Mouse (Mus musculus): Measurements from ENCODE around the gene Xpot. TPM values are rescaled to one million over a fixed set of nuclear protein-coding genes. Genes with fewer than 3 reads are reported as not detected.
A peak's percentile ranks its signal among the peaks of the same experiment; 100 is the strongest.

Gene Xpot
- total and polyA plus RNA-seq, 3 experiments, result 62.1 to 92.4 (median 72.7) TPM

DNA sequence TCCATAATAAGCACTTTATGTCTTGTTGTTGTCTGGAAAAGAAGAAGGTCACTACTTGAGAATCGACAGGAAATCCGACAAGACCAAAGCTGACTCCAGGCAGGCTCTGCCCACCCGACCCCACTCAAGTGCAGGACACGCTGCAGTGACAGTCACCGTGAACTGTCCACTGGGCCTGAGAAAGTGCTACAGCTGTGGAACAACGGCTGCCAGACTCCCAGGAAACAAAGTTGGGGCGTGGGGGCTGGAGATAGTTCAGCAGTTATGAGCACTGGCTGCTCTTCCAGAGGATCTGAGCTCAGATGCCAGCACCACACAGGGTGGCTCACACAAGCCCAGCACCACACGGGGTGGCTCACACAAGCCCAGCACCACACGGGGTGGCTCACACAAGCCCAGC, 49.8 kb downstream of the Xpot start:
- DNase-seq, result no peak

DNA sequence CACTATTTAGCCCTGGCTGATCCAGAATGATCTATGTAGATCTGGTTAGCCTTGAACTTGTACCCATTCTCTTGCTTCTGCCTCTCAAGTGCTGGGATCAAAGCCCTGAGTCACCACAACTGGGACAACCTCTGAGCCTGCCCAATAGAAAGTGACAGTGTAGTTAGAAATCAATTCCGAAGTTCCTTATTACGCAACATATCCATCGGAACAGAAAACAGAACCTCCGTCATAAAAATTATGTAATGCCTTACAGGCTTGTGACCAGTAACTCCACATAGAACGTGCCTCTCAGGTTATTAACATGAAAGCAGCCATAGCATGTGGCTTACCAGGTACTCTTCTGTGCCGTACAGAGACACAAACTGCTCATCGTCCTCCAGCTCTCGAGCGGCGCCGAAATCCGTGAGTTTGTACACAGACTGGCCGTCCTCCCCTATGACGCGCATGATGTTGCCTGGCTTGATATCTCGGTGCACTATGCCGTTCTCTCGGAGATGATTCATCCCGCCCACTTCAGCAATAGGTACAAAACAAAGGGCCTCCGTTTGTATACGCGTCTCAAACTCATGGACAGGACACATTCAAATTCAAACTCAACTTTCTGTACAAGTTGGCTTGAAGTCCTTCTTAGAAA, 54.5 kb downstream of the Xpot start:
- DNase-seq, result peak; percentile 28

GRCm38 (mm10) chr10:121571031-121571430, 55.1 kb downstream of the Xpot start:
- no peak for DNase-seq

DNA sequence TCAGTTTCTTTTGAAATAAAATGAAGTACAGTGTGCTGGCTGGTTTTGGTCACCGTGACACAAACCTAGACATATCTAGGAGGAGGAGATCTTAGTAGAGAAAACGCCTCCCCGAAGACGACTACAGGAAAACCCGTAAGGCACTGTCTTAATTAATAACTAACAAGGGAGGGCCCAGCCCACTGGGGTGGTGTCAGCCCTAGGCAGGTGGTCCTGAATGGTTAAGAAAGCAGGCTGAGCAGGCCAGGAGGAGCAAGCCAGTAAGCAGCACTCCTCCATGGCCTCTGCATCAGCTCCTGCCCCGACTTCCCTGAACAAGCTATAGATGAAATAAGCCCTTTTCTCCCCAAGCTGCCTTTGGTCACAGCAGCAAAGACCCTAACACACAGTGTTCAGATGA, 56.3 kb downstream of the Xpot start:
- no peak for DNase-seq

DNA sequence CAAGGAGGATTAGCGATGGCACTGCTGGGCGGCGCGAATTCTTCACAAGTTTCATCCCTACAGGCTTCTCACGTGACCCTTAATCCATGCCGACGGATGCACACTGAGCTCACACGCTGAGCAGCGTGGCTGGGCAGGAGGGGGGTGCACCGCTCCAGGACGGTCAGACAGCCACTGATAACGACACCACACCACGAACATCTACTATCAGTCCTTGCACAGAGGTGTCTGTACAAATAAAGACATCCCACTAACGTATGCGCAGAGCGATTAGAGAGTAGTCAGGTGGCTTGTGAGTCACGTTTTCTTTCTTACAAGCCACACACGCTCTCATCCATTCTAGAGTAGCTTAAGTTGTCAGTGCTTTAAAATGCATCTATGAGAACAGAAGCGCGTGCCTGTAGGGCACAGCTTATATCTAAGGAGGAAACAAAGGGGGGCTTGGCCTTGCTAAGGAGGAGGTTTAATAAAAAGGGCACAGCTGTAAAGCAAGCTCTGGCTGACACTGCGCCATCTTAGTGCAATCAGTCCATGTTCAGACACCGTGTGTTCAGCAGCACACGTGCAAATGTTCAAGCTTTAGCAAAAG, 57.0 kb downstream of the Xpot start:
- no peak for DNase-seq

- DNase-seq, result no peak
Observed at GRCm38 (mm10) chr10:121568534-121568933, 57.6 kb downstream of the Xpot start.

DNA sequence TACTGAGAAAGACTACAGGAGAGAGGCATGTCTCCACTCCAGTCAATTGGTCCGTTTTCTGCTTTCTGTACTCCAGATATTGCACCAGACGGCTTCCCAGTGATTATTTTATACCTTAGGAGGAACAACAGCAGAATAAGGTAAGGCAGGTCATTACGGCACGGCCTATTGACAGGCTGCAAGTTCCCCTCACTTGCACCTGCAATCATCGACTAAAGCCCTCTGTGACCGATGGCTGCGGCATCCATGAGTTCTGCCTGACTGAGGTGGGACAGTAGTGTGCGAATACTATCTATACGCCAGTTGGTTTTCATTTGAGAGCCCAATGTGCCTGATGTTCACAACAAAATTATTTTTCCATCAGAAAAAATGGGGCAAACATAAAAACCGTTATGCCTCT, 58.1 kb downstream of the Xpot start:
- no peak for DNase-seq

DNA sequence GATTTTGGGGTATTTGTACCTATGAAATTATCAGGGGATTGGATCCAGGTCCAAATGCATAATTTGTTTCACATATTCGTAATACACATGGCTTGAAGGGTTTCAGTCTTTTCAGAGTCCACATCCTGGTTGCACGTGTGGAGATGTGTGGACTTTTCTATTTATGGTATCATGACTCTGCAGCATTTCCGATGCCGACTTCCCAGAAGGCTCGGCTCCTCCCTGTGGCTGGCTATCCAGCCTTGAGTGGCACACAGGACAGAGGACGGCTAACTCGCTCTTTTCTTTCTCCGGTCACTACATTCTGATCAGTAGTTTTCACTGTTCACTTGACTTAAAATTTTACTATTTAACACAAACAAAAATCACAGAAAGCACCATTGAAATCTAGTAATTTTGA, 61.7 kb downstream of the Xpot start:
- no peak for DNase-seq

DNA sequence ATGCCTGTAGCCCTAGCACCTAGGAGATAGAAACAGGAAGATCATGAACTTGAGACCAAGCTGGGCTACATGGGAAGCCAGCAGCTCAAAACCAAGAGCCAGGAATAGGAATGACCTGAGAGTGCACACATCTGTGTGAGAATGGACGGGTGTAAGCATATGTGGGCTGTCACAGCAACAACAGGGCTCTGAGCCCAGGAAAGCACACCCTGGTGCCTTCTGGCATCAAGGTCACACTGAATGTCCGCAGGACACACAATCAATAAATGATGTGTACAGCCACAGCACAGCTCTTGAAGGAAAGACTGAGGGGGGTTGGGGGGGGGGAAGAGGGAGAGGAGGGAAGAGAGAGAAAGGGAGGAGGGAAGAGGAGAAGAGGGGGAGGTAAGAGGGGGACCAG, 67.9 kb downstream of the Xpot start:
- no peak for DNase-seq

GRCm38 (mm10) chr10:121556263-121556662, 69.9 kb downstream of the Xpot start:
- no peak for DNase-seq

GRCm38 (mm10) chr10:121550334-121550733, 75.8 kb downstream of the Xpot start:
- no peak for DNase-seq

DNA sequence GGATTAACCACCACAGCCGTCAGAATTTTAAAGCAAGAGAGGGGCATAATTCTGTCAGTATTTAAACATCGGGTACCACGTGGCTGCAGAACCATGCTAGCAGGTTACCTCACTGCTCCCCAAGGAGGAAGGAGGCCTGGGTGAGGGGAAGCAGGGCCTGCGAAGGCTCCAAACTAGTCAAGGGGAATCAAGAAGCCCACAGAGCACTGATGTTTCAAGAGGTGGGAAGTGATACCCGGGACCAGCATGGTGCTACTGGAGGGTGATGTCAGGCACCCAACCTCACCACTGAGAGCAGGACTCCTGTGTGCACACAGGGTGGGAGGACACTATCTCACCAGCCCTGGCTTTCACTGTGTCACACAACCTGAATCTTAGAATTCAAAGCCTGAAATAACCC, 76.5 kb downstream of the Xpot start:
- no peak for DNase-seq

DNA sequence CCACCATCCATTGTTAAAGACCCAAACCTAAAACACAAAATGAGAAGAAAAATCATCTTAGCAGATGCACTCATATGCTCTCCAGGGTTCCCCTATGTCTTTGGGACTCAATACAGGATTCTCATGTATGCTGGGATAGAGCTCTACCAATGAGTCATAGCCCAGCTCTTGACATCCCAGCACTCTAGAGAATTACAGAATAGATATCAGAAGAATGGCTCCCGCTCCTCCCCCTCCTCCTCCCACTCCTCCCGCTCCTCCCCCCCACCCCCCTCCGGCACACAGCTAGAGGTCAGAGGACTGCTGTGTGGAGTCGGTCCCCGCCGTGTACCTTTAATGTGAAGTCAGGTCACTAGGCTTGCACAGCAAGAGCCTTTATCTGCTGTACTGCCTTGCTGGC, 79.0 kb downstream of the Xpot start:
- DNase-seq, result no peak

- DNase-seq, result no peak
Observed at GRCm38 (mm10) chr10:121543577-121543976, 82.6 kb downstream of the Xpot start.

DNA sequence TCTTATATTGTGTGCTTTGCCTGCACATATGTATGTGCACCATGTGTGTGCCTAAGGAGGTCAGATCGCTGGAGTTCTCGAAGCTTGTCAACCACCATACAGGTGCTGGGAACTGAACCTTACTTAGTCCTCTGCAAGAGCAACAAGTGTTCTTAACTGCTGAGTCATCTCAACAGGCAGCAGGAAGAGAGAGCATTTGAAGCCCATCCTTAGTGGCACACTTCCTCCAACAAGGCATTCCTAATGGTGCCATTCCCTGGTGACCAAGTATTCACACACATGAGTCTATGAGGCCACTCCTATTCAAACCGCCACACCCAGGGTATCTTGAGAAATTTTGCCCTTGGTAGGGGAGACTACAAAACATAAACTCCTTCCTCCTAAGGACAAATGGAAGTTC, 84.0 kb downstream of the Xpot start:
- DNase-seq, result no peak

Small RNA genes lying within 50 kb of the gene (microRNA-seq; reads per million reads assigned to microRNA genes)
- gene Gm24330, result 0 reads per million in 2 experiments

Other genes starting within 250 kb of the Xpot start
- gene Rassf3, start 150.0 kb downstream of the Xpot start, total RNA-seq (2021), result 10 to 100 TPM; 32.2 to 50.9 TPM
- 9.2 and 9.3 TPM in 2 replicates for gene Rassf3, start 150.0 kb downstream of the Xpot start, polyA plus RNA-seq (2012; rRNA removed)
- gene Tbk1, start 39.5 kb downstream of the Xpot start, total RNA-seq (2021), result 10 to 100 TPM; 37.8 to 45.9 TPM
- gene Tbk1, start 39.5 kb downstream of the Xpot start, polyA plus RNA-seq (2012; rRNA removed), result 3.5 and 3.7 TPM in 2 replicates
- not detected for gene D930020B18Rik, start 15.3 kb upstream of the Xpot start, total RNA-seq (2021)
- gene D930020B18Rik, start 15.3 kb upstream of the Xpot start, polyA plus RNA-seq (2012; rRNA removed), result not detected in 2 replicates
- 10 to 100 TPM in 1 of 2 experiments, 1 to 10 TPM in 1; 8.4 to 12.4 TPM for gene BC048403, start 113.6 kb upstream of the Xpot start, total RNA-seq (2021)
- 7.3 and 16.9 TPM in 2 replicates for gene BC048403, start 113.6 kb upstream of the Xpot start, polyA plus RNA-seq (2012; rRNA removed)

Measured in adrenal gland, adult 2 months (tissue).